Mouse (Mus musculus) liver, embryonic 14.5 days (tissue): ENCODE measurements around the gene Pcsk5.

Source experiments
- CTCF ChIP-seq: IDR thresholded peaks from 2 replicates; pipeline ENCODE4 v1.5.1; 2016; ENCODE audit warnings: antibody characterized with exemption, low read depth, control low read depth
- EP300 ChIP-seq: IDR thresholded peaks from 2 replicates; pipeline ENCODE4 v1.6.1; 2016; ENCODE audit warnings: antibody characterized with exemption, low read depth

DNA sequence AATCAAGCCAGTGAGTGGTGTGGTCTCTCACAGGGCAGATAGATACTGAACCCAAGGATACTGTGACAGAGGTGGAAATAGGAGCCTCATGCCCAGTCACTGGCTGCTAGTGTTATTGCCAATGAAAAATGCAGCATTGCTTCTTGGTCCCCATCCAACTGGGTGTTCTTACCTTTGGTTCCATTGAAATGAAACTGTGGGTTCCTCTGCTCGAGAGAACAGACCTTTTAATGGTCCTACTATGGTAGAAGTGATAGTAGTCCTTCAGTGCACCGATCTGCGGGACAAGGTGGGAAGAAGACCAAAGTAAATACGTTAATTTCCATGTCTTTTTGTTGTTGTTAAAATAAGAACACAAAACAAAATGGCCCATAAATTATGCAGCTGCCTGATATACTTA lies 44.0 kb downstream of the Pcsk5 start:
- TF ChIP-seq CTCF (no peak), EP300 (no peak)
